Mouse (Mus musculus) forebrain, embryonic 11.5 days (tissue): Measurements from ENCODE around the gene Igdcc4. TPM values are rescaled to one million over a fixed set of nuclear protein-coding genes. Genes with fewer than 3 reads are reported as not detected.
A peak's percentile ranks its signal among the peaks of the same experiment; 100 is the strongest.

Experiments
- ATAC-seq: fragments of 200-750 bp; cut with Nextera tagmentation; replicated peaks from 2 replicates; pipeline ENCODE4 v1.8.0; 2017; ENCODE audit warnings: moderate TSS enrichment; ENCODE audit not compliant: low FRiP score
- DNase-seq: peaks from one replicate; pipeline ENCODE4 v3.0.0-alpha.2; 2017; ENCODE audit warnings: low spot score
- H3K27ac ChIP-seq: fragments of 300-500 bp; sonication (generic); 2 replicates; pipeline ENCODE4 v1.5.1; 2014; ENCODE audit warnings: low read depth, low read length
- H3K27me3 ChIP-seq: fragments of 300-500 bp; sonication (generic); 2 replicates; pipeline ENCODE4 v1.6.1; 2014; ENCODE audit warnings: mild to moderate bottlenecking, low read length, mixed read lengths; ENCODE audit not compliant: control insufficient read depth, insufficient read depth
- H3K36me3 ChIP-seq: fragments of 300-500 bp; sonication (generic); 2 replicates; pipeline ENCODE4 v1.6.1; 2014; ENCODE audit warnings: mild to moderate bottlenecking, low read length, moderate library complexity, mixed read lengths; ENCODE audit not compliant: control insufficient read depth, insufficient read depth
- H3K4me1 ChIP-seq: fragments of 300-500 bp; sonication (generic); replicated peaks from 2 replicates; pipeline ENCODE4 v1.6.1; 2014; ENCODE audit warnings: low read length, mixed read lengths; ENCODE audit not compliant: control insufficient read depth, insufficient read depth
- H3K4me2 ChIP-seq: fragments of 300-500 bp; sonication (generic); 2 replicates; pipeline ENCODE4 v1.6.1; 2014; ENCODE audit warnings: low read depth, mild to moderate bottlenecking, low read length, moderate library complexity, mixed read lengths; ENCODE audit not compliant: severe bottlenecking
- H3K4me3 ChIP-seq: fragments of 300-500 bp; sonication (generic); 2 replicates; pipeline ENCODE4 v1.5.1; 2014; ENCODE audit warnings: low read depth, low read length
- H3K9ac ChIP-seq: fragments of 300-500 bp; sonication (generic); 2 replicates; pipeline ENCODE4 v1.6.1; 2014; ENCODE audit warnings: low read length
- H3K9me3 ChIP-seq: fragments of 300-500 bp; sonication (generic); 2 replicates; pipeline ENCODE4 v1.6.1; 2016; ENCODE audit warnings: low read length, mixed read lengths; ENCODE audit not compliant: control insufficient read depth
- WGBS: fragments of 180-500 bp; shearing (Covaris S2); extraction: QIAGEN DNeasy Blood & Tissue Kit; methylation state at CpG from one replicate; pipeline ENCODE4 v1.1.7; 2014; 5-methylcytosine and 5-hydroxymethylcytosine counted together
- polyA plus RNA-seq: library from polyadenylated mRNA; unstranded; fragments of >200 nt; fragmentation: Nextera tagmentation; extraction: Ambion mirVana; gene quantifications from 2 replicates; pipeline ENCODE4 v1.2.1, GENCODE M21; 2014

Igdcc4 gene
- polyA plus RNA-seq, 1 experiment from 2014 or later, result 14.9 TPM

DNA sequence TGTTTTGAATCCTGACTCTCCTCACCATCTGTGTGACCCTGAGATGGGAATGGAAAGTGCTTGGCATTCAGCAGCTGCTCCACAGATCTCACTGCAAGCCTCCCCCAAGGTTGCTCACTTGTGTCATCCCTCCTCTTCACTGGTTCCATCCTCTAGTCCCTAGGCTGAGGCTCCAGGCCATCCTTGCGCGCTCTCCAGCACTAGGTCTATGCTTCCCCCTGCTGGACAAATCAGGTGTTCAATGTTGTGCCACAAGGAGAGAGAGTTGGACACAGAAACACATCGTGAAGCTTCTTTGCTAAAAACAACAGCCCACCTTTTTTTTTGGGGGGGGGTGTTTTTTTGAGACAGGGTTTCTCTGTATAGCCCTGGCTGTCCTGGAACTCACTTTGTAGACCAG is 19.6 kb downstream of the Igdcc4 start:
- Histone ChIP-seq H3K4me1 (no peaks in the 10 kb centered on the region; the same call in 1 of the 2 replicates), H3K9me3 (no peaks in the 10 kb centered on the region), H3K9ac (no peak overlapping the region), H3K27ac (no peak overlapping the region), H3K36me3 (no peaks in the 10 kb centered on the region), H3K27me3 (peaks cover 10% of the 10 kb centered on the region; the same call in 1 of the 2 replicates), H3K4me3 (no peak overlapping the region), H3K4me2 (no peak overlapping the region)
- DNase-seq (peak; percentile 84), ATAC-seq (peak; percentile 43; the same call in 1 of the 2 replicates)
- WGBS, result 5% methylated on average over 3 of the region's 3 CpGs

DNA sequence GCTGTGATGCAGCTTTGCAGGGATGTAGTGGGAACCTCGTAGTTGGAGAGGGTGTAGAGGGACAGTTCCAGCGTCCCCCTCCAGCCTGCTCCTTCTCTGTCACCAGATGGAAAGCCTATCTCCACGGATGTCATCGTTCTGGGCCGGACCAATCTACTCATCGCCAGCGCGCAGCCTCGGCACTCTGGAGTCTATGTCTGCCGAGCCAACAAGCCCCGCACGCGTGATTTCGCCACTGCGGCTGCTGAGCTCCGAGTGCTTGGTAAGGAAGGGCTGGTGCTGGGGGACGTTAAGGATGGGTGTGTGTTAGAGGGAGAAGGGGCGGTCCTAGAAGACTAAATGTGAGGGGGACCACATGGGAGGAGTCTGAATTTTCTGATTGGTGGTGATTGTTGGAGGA is 21.3 kb downstream of the Igdcc4 start:
- DNase-seq (no peak), ATAC-seq (no peak)
- Histone ChIP-seq H3K4me3 (no peak overlapping the region; the same call in 1 of the 2 replicates), H3K9ac (0 out of 2 replicates have a peak overlapping the region, but pooled peaks have one; percentile 30), H3K9me3 (no peaks in the 10 kb centered on the region), H3K4me2 (0 out of 2 replicates have a peak overlapping the region, but pooled peaks have one; percentile 21), H3K36me3 (no peaks in the 10 kb centered on the region), H3K4me1 (no peaks in the 10 kb centered on the region; the same call in 1 of the 2 replicates), H3K27me3 (peaks cover 10% of the 10 kb centered on the region; the same call in 1 of the 2 replicates), H3K27ac (no peak overlapping the region)
- 17% methylated on average over 18 of the region's 18 CpGs for WGBS

DNA sequence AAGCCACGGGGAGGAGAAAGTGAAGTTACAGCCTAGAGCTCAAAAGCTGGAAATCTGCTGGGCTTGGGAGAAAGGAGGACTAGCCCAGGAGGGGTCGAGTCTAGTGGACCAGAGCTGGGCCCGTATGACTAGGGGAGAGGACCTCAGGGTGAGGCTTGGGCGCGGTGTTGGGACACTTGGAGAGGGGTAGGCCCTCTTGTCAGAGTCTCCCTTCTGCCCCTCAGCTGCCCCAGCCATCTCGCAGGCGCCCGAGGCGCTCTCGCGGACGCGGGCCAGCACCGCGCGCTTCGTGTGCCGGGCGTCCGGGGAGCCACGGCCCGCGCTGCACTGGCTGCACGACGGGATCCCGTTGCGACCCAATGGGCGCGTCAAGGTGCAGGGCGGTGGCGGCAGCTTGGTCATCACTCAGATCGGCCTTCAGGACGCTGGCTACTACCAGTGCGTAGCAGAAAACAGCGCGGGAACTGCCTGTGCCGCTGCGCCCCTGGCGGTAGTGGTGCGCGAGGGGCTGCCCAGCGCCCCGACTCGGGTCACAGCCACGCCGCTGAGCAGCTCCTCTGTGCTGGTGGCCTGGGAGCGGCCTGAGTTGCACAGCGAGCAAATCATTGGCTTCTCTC is 22.4 kb downstream of the Igdcc4 start:
- Histone ChIP-seq H3K4me2 (peak overlapping the region; percentile 91), H3K27ac (no peak overlapping the region), H3K4me3 (peak overlapping the region; percentile 34), H3K36me3 (no peaks in the 10 kb centered on the region), H3K27me3 (peaks cover 10% of the 10 kb centered on the region; the same call in 1 of the 2 replicates), H3K4me1 (no peaks in the 10 kb centered on the region; the same call in 1 of the 2 replicates), H3K9ac (peak overlapping the region; percentile 71), H3K9me3 (no peaks in the 10 kb centered on the region)
- ATAC-seq, result peak; percentile 59
- WGBS, result 2% methylated on average over 48 of the region's 48 CpGs
- peak; percentile 90 for DNase-seq

DNA sequence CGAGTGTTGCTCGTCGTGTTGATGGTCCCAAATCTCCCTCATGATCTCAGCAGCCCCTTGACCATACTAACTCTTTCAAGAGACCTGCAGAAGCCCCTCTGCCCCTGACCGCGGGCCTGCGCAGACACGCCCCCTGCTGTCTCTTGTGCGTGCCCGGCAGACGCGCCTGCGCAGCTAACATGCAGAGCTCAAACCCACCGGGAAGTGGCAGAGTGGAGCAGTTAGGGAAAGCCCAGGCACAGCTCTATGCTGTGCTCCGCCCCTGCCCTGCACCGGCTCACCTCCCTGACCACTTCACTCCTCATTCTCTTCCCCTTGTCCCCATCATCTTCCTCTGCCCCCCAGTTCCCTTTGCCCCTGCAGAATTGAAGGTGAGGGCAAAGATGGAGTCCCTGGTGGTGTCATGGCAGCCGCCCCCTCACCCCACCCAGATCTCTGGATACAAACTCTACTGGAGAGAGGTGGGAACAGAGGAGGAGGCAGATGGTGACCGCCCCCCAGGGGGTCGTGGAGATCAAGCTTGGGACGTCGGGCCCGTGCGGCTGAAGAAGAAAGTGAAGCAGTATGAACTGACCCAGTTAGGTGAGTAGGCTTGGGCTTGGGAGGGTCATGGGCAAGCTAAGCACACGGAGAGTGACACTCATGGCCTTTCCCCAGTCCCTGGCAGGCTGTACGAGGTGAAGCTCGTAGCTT is 27.0 kb downstream of the Igdcc4 start:
- no peak overlapping the region for H3K27ac ChIP-seq
- H3K4me2 ChIP-seq, result peak overlapping the region; percentile 39; the same call in 1 of the 2 replicates
- H3K9ac ChIP-seq, result no peak overlapping the region
- no peaks in the 10 kb centered on the region; the same call in 1 of the 2 replicates for H3K4me1 ChIP-seq
- H3K36me3 ChIP-seq, result no peaks in the 10 kb centered on the region
- DNase-seq, result peak; percentile 89
- WGBS, result 9% methylated on average over 25 of the region's 25 CpGs
- peak; percentile 77 for ATAC-seq
- no peak overlapping the region for H3K4me3 ChIP-seq
- H3K27me3 ChIP-seq, result no peaks in the 10 kb centered on the region
- no peaks in the 10 kb centered on the region for H3K9me3 ChIP-seq

DNA sequence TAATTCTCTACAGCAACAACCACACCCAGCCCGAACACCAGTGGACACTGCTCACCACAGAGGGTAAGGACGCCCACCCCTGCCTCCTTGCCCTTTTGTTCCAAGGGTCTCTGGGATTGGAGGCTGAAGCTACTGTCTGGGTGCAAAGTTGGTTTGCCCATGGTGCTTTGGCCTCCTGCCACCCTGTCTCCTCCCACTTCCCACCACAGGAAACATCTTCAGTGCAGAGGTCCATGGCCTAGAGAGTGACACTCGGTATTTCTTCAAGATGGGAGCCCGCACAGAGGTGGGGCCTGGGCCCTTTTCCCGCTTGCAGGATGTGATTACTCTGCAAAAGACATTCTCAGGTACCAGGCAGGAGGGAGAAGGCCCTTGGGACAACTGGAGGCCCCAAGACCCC is 30.4 kb downstream of the Igdcc4 start:
- no peak for ATAC-seq
- DNase-seq, result no peak
- H3K27me3 ChIP-seq, result peaks cover 3% of the 10 kb centered on the region; the same call in 1 of the 2 replicates
- WGBS, result 87% methylated on average over 5 of the region's 5 CpGs
- no peaks in the 10 kb centered on the region for H3K9me3 ChIP-seq
- H3K27ac ChIP-seq, result no peak overlapping the region
- H3K36me3 ChIP-seq, result no peaks in the 10 kb centered on the region
- no peak overlapping the region for H3K9ac ChIP-seq
- H3K4me3 ChIP-seq, result no peak overlapping the region
- H3K4me1 ChIP-seq, result no peaks in the 10 kb centered on the region
- H3K4me2 ChIP-seq, result no peak overlapping the region

DNA sequence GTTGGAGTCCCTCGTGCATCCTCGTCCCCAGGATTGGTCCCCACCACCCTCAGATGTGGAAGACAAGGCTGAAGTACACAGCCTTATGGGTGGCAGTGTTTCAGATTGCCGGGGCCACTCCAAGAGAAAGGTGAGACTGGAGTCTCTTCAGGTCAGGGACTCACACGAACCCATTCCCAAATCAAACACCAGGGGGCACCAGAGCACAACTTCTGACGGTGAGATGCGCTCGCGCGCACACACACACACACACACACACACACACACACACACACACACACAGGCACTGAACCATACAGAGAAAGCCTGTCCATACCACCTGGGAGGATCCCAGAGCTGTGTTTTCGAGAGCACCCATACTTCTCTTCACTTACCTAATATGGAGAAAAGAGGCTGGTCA is 32.5 kb downstream of the Igdcc4 start:
- ATAC-seq (peak; percentile 58), DNase-seq (peak; percentile 95)
- Histone ChIP-seq H3K4me2 (no peak overlapping the region), H3K36me3 (no peaks in the 10 kb centered on the region), H3K4me3 (no peak overlapping the region), H3K27me3 (peaks cover 3% of the 10 kb centered on the region; the same call in 1 of the 2 replicates), H3K9ac (no peak overlapping the region), H3K9me3 (no peaks in the 10 kb centered on the region), H3K4me1 (peaks cover 3% of the 10 kb centered on the region; the same call in 1 of the 2 replicates), H3K27ac (no peak overlapping the region)
- 3% methylated on average over 10 of the region's 10 CpGs for WGBS

DNA sequence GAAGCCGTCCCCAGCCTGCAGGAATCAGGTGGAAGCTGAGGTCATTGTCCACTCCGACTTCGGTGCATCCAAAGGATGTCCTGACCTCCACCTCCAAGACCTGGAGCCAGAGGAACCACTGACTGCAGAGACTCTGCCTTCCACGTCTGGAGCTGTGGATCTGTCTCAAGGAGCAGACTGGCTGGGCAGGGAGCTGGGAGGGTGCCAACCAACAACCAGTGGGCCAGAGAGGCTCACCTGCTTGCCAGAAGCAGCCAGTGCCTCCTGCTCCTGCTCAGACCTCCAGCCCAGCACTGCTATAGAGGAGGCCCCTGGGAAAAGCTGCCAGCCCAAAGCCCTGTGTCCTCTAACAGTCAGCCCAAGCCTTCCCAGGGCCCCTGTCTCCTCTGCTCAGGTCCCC is 33.8 kb downstream of the Igdcc4 start:
- H3K9me3 ChIP-seq, result no peaks in the 10 kb centered on the region
- no peak for DNase-seq
- no peak overlapping the region for H3K4me2 ChIP-seq
- no peak for ATAC-seq
- no peak overlapping the region for H3K27ac ChIP-seq
- H3K36me3 ChIP-seq, result no peaks in the 10 kb centered on the region
- peaks cover 5% of the 10 kb centered on the region; the same call in 1 of the 2 replicates for H3K4me1 ChIP-seq
- H3K4me3 ChIP-seq, result no peak overlapping the region
- H3K27me3 ChIP-seq, result peaks cover 3% of the 10 kb centered on the region; the same call in 1 of the 2 replicates
- 82% methylated on average over 4 of the region's 4 CpGs for WGBS
- H3K9ac ChIP-seq, result no peak overlapping the region

DNA sequence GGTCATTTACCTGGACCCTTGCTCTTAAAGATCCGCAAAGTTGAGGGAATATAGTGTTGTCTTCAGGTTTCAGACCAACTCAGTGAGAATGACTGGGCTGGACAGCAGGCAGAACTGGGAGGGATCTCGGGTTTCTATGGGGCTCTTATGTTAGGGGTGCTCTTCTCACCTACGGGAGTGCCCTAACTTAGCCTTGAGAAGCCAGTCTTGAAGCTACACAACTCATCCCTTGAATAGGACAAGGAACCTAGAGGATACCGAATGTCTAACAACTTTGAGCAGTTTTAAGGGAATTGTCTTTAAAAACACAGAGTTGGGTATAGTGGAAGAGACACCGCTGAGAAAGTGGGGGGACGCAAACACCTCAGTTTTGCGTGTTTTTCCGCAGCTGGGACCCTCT is 39.2 kb downstream of the Igdcc4 start:
- Histone ChIP-seq H3K36me3 (peaks cover 8% of the 10 kb centered on the region; the same call in 1 of the 2 replicates), H3K4me2 (peak overlapping the region; percentile 83), H3K9ac (peak overlapping the region; percentile 99), H3K4me3 (peak overlapping the region; percentile 97), H3K4me1 (peaks cover 22% of the 10 kb centered on the region; the same call in 1 of the 2 replicates), H3K27me3 (no peaks in the 10 kb centered on the region), H3K9me3 (no peaks in the 10 kb centered on the region), H3K27ac (peak overlapping the region; percentile 95)
- WGBS, result 2% methylated on average over 8 of the region's 8 CpGs
- no peak for ATAC-seq
- DNase-seq, result no peak
